Mouse (Mus musculus): ENCODE results near the gene Snx9.

Snx9 gene

GRCm38 (mm10) chr17:5841128-5841942 is at the start of gene Snx9:
Gene Snx9 (plus strand): TSS chr17:5841329.
- DNase-seq (ENCODE audit: low spot score): peak; percentile 23

GRCm38 (mm10) chr17:5792164-5792791 is 48.9 kb upstream of the Snx9 start:
- DNase-seq (ENCODE audit: low spot score): no peak

GRCm38 (mm10) chr17:5793593-5793992 is 47.5 kb upstream of the Snx9 start:
- DNase-seq (ENCODE audit: low spot score): no peak

- DNase-seq (ENCODE audit: low spot score): no peak
These were observed 46.9 kb upstream of the Snx9 start for GRCm38 (mm10) chr17:5794276-5794675.

- no peak for DNase-seq (ENCODE audit: low spot score)
These were observed 45.8 kb upstream of the Snx9 start for GRCm38 (mm10) chr17:5795369-5795768.

- no peak for DNase-seq (ENCODE audit: low spot score)
These were observed 45.3 kb upstream of the Snx9 start for GRCm38 (mm10) chr17:5795878-5796277.

GRCm38 (mm10) chr17:5797124-5797760 is 43.9 kb upstream of the Snx9 start:
- no peak for DNase-seq (ENCODE audit: low spot score)

- DNase-seq (ENCODE audit: low spot score): no peak
These were observed 42.8 kb upstream of the Snx9 start for GRCm38 (mm10) chr17:5798221-5798801.

- no peak for DNase-seq (ENCODE audit: low spot score)
These were observed 42.2 kb upstream of the Snx9 start for GRCm38 (mm10) chr17:5798900-5799299.

GRCm38 (mm10) chr17:5799396-5800021 is 41.6 kb upstream of the Snx9 start:
- no peak for DNase-seq (ENCODE audit: low spot score)

- no peak for DNase-seq (ENCODE audit: low spot score)
These were observed 40.9 kb upstream of the Snx9 start for GRCm38 (mm10) chr17:5800254-5800653.

- no peak for DNase-seq (ENCODE audit: low spot score)
These were observed 40.1 kb upstream of the Snx9 start for GRCm38 (mm10) chr17:5800824-5801560.

GRCm38 (mm10) chr17:5801761-5802655 is 39.1 kb upstream of the Snx9 start:
- DNase-seq (ENCODE audit: low spot score): no peak

- DNase-seq (ENCODE audit: low spot score): no peak
These were observed 38.5 kb upstream of the Snx9 start for GRCm38 (mm10) chr17:5802656-5802955.

- no peak for DNase-seq (ENCODE audit: low spot score)
These were observed 37.7 kb upstream of the Snx9 start for GRCm38 (mm10) chr17:5803229-5804012.

- no peak for DNase-seq (ENCODE audit: low spot score)
These were observed 36.6 kb upstream of the Snx9 start for GRCm38 (mm10) chr17:5804370-5805150.

GRCm38 (mm10) chr17:5805151-5805834 is 35.8 kb upstream of the Snx9 start:
- no peak for DNase-seq (ENCODE audit: low spot score)

- no peak for DNase-seq (ENCODE audit: low spot score)
These were observed 35.2 kb upstream of the Snx9 start for GRCm38 (mm10) chr17:5805935-5806334.

Measured in urinary bladder, postnatal 10 days (tissue).